Mouse (Mus musculus) cerebellum, adult 18-20 months (tissue): Measurements from ENCODE around the gene Borcs6.

ENCODE experiments used
- DNase-seq, 2 experiments: peaks; one replicate each; pipeline ENCODE4 v3.0.0; 2021

Borcs6 gene

DNA sequence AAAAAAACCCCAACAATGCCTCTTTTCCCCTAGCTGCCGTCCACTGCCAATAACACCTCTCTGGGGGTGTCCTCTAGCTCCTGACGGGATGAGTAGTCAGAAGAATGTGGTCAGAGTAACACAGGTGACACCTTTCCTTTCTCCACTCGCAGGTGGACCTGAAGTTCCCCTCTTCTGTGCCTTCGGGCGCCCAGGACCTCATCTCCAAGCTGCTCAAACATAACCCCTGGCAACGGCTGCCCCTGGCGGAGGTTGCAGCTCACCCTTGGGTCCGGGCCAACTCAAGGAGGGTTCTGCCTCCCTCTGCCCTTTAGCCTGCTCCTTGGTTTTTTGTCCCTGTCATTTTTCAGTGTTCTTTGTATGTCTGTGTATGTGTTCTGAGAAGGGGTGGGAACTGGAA is 8.8 kb upstream of the Borcs6 start:
- no peak for DNase-seq

GRCm38 (mm10) chr11:69051771-69052170 is 7.7 kb upstream of the Borcs6 start:
- DNase-seq, result no peak

DNA sequence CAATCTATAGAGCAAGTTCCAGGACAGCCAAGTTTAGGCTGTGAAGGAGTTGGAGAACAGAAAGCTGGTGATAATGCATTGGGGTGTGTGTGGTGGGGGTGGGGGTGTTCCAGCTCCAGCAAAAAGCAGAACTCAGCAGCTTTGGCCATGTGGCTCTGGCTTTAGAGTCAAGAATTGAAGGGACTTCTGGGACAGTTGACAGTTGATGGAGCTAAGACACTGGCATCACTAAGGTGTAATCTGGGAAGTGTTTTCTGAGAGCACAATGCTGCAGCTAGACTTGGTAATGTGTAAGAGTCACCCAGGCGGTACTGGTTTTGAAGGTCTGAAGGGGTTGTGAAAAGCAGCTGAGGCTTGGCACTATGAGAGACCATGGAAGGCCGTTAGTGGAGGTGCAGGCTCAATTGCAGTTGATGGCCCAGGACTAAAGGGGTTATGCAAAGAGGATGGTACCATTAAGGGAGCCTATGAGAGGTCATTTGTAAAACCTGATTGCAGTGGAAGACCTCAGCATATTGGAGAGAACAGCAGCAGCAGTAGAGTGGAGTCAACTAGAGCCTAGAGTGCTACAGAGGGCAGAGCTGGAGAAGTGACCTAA is 6.6 kb upstream of the Borcs6 start:
- no peak for DNase-seq

GRCm38 (mm10) chr11:69053848-69054247 is 5.7 kb upstream of the Borcs6 start:
- DNase-seq, result no peak

GRCm38 (mm10) chr11:69058265-69058664 is 1.3 kb upstream of the Borcs6 start:
- no peak for DNase-seq

GRCm38 (mm10) chr11:69058729-69059356 is 674 bp upstream of the Borcs6 start:
- DNase-seq, result peak in 1 of 2 experiments; percentile 23

DNA sequence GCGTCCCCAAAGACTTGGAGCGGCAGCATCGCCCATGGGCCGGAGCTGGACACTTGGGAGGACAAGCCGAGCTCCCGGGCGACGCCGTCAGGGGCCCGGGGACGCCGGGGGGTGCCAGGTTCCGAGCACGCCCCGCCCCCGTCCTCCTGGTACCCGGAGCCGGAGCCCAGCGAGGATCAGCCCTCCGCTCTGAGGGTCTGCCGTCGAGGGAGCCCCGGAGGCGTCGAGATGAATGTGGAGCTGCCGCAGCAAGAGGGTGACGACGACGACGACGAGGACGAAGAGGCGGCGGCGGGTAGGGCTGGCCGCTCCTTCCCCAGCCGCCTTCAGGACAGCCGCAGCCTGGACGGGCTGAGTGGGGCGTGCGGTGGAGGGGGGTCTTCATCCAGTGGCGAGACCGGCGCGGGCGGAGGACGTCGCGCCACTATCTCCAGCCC is 476 bp downstream of the Borcs6 start:
- peak; percentile 58 to 74 for DNase-seq

- DNase-seq, result peak; percentile 42 to 60
These were observed 1.1 kb downstream of the Borcs6 start for GRCm38 (mm10) chr11:69060448-69061254.

- DNase-seq, result peak in 1 of 2 experiments; percentile 38
These were observed 1.9 kb downstream of the Borcs6 start for GRCm38 (mm10) chr11:69061255-69061912.

- peak; percentile 71 to 86 for DNase-seq
These were observed 2.8 kb downstream of the Borcs6 start for GRCm38 (mm10) chr11:69062194-69062760.

DNA sequence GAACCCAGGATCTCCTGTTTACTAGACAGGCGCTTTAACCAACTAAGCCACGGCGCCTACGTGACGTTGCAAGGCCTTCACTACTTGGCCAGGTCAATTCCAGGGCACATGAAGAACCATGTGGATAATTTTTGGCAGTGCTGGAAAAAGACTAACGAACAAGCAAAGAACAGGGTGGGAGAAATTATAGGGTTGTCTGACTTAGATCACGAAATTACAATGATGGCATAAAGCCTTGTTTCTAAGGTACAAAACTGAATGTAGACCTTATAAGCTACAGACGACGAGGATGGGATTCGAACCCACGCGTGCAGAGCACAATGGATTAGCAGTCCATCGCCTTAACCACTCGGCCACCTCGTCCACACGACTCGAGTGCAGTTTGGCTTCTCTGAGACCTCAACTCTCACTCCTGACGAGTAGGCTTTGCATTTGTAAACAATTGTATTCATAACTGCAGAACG is 3.3 kb downstream of the Borcs6 start:
- DNase-seq, result peak; percentile 88 to 95

GRCm38 (mm10) chr11:69063413-69064201 is 4.1 kb downstream of the Borcs6 start:
- peak; percentile 64 to 82 for DNase-seq

- DNase-seq, result no peak
These were observed 5.0 kb downstream of the Borcs6 start for GRCm38 (mm10) chr11:69064259-69065133.

DNA sequence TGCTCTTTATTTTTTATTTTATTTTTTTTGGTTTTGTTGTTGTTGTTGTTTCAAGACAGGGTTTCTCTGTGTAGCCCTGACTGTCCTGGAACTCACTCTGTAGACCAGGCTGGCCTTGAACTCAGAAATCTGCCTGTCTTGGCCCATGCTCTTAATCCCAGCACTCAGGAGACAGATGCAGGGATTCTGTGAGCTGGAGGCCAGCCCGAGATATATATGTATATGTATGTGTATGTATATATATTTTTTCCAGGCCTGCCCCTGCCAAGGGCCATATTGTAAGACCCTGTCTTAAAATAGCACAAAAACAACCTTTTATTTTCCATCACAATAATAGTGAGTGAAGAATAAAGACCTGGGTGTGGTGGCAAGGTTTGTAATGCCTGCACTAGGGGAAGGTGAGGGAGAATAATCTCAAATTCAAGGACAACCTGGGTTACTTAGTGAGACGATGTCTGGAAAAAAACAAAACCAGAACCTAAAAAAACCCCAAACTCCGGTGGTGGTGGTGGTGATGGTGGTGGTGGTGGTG is 5.9 kb downstream of the Borcs6 start:
- DNase-seq, result no peak

GRCm38 (mm10) chr11:69066163-69066861 is 6.8 kb downstream of the Borcs6 start:
- DNase-seq, result peak; percentile 65 to 71

DNA sequence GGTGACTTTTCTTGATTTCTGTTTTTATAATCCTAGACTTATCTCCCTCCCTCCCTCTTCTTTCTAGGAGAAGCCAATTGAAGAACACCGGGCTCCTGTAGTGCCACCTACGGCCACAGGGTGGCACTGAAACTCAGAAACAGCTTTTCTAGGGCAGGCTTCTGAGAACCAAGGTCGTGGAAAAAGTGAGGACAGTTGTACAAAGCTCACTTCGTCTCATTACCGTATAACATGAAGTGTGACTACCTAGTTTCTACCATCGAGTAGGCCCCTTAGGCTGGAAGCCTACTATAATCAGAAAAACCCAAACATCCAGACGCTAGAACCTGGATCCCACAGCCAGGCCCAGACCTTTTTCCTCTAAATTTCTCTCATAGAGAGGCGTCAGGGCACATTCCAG is 7.4 kb downstream of the Borcs6 start:
- peak; percentile 92 to 94 for DNase-seq

GRCm38 (mm10) chr11:69067601-69068000 is 8.1 kb downstream of the Borcs6 start:
- DNase-seq, result no peak

- DNase-seq, result no peak
These were observed 10.6 kb downstream of the Borcs6 start for GRCm38 (mm10) chr11:69070093-69070492.

GRCm38 (mm10) chr11:69070590-69071222 is 11.2 kb downstream of the Borcs6 start, which contains the start of gene Tmem107:
TSS of gene Tmem107 (plus strand) at chr11:69070806.
- DNase-seq, result peak; percentile 94 to 95
